Mouse (Mus musculus) central nervous system, embryonic 11.5 days (tissue): Measurements from ENCODE around the gene Boc. TPM values are rescaled to one million over a fixed set of nuclear protein-coding genes. Genes with fewer than 3 reads are reported as not detected.

Experiments used
- polyA plus RNA-seq: library from polyadenylated mRNA; depleted of rRNA; stranded (reverse); fragments of >200 nt; gene quantifications from 2 replicates; pipeline ENCODE4 v1.2.3, GENCODE M21; 2012; rRNA removed

Boc gene
- 37.8 and 41.9 TPM in 2 replicates for polyA plus RNA-seq

DNA sequence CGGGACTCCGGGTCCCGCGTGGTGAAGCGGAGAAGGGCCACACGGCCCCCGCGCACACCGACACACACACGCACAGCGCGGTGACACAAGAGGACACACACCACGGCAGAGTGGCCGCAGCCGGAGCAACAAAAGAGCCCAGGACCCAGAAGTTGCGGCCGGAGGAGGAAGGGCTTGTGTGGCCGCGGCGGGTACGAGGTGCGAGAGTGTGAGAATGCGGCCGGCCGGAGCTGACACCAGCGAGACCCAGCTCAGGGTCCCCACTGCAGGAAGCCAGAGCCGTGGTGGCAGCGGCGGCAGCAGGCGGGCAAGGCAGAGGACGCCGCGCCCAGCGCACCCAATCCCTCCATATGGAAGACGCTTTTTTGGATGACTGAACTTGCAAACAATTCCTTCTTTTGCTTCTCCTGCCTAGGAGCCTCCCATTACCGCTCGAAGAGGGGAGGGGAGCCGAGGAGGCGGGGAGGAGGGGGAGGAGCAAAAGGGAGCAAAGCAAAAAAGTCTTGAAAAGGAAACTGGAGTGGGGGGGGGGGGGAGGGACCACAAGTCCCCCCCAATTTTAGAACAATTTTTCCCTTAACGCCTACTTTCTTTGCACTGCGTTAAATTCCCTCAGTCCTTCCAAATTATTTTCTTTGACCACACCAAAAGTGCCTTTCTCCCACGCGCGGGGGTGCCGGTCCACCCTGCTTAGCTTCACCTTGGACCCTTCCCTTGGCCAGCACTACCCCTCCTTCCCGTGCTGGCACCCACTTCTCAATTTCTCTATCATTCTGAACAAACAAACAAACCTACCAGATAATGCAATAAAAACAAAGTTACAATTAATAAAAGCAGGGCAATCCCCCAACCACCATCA lies at the start of gene Boc:
Gene Boc (minus strand): TSS at position 427 of the 859 bp plus-strand sequence.

Other genes starting within 250 kb of the Boc start
- 0.16 TPM in 2 replicates for gene Sidt1, start 225.7 kb downstream of the Boc start, polyA plus RNA-seq
- gene Spice1, start 211.8 kb downstream of the Boc start, polyA plus RNA-seq: 23.4 and 33.3 TPM in 2 replicates
- gene Cfap44, start 164.1 kb downstream of the Boc start, polyA plus RNA-seq: 1.6 and 2.4 TPM in 2 replicates
- 12.2 and 15.4 TPM in 2 replicates for gene Nepro, start 165.4 kb upstream of the Boc start, polyA plus RNA-seq
- gene Gtpbp8, start 187.5 kb upstream of the Boc start, polyA plus RNA-seq: 14.2 and 17.0 TPM in 2 replicates
- gene Cd200r1, start 206.8 kb upstream of the Boc start, polyA plus RNA-seq: 0.46 and 0.61 TPM in 2 replicates